In genomic region chr2:65090986-65091385, GRCm38 (mm10) we compare ENCODE assay signal across 28 mouse cellular contexts.
DNase-seq lines count a peak whose midpoint lies in the region; ATAC-seq and TF ChIP-seq lines count a peak whose summit lies in the region.
"Had no signal": no experiment of that assay in that cellular context is flagged by ENCODE, and none has a peak within 500 bp of the region (broad histone marks: within the 10 kb centered on the region; RNA-seq: fewer than 3 reads in every experiment).

No protein-coding gene starts in this region.

- H3K9ac ChIP-seq in heart, embryonic 12.5 days, result no peak overlapping the region
- H3K9ac ChIP-seq in lung, embryonic 14.5 days, result no peak overlapping the region
- H3K9ac ChIP-seq in midbrain, embryonic 16.5 days (ENCODE audit: low read depth, low read length), result no peak overlapping the region
- H3K9ac ChIP-seq: hindbrain, embryonic 13.5 days; limb, embryonic 13.5 days; liver, embryonic 13.5 days; neural tube, embryonic 13.5 days had no signal

- no peaks in the 10 kb centered on the region for H3K9me3 ChIP-seq in heart, embryonic 12.5 days (replicated peaks)
- H3K9me3 ChIP-seq in lung, embryonic 14.5 days (ENCODE audit: low read depth, low read length), result no peaks in the 10 kb centered on the region
- no peaks in the 10 kb centered on the region for H3K9me3 ChIP-seq in midbrain, embryonic 16.5 days (replicated peaks; ENCODE audit: control insufficient read depth, low read length, poor library complexity, severe bottlenecking)
- H3K9me3 ChIP-seq: hindbrain, embryonic 13.5 days; limb, embryonic 13.5 days; liver, embryonic 13.5 days; midbrain, embryonic 10.5 days; neural tube, embryonic 13.5 days had no signal

- H3K27ac ChIP-seq in heart, embryonic 12.5 days (ENCODE audit: poor library complexity, severe bottlenecking), result no peak overlapping the region
- H3K27ac ChIP-seq in lung, embryonic 14.5 days (ENCODE audit: low read depth), result no peak overlapping the region
- no peak overlapping the region for H3K27ac ChIP-seq in midbrain, embryonic 16.5 days (ENCODE audit: low read length)
- H3K27ac ChIP-seq: hindbrain, embryonic 13.5 days; kidney, postnatal 0 days; limb, embryonic 13.5 days; liver, embryonic 13.5 days; macrophage; midbrain, embryonic 10.5 days; neural tube, embryonic 13.5 days had no signal

- H3K4me3 ChIP-seq in heart, embryonic 12.5 days, result no peak overlapping the region
- H3K4me3 ChIP-seq in lung, embryonic 14.5 days (ENCODE audit: low read depth, low read length), result no peak overlapping the region
- no peak overlapping the region for H3K4me3 ChIP-seq in lung, adult 2 months (replicated peaks; ENCODE audit: extremely low read depth, low read depth, low read length)
- H3K4me3 ChIP-seq in midbrain, embryonic 16.5 days (ENCODE audit: low read depth, low read length), result no peak overlapping the region
- H3K4me3 ChIP-seq: erythroblast, embryonic 14.5 days; hindbrain, embryonic 13.5 days; limb, embryonic 13.5 days; liver, embryonic 13.5 days; midbrain, embryonic 10.5 days; neural tube, embryonic 13.5 days had no signal

- ATAC-seq in heart, embryonic 12.5 days (ENCODE audit: insufficient number of reproducible peaks, low FRiP score), result no peak
- peak; percentile 63; the same call in 1 of the 2 replicates for ATAC-seq in lung, embryonic 14.5 days (ENCODE audit: insufficient read depth)
- ATAC-seq in granulocyte monocyte progenitor cell, adult 5-6 weeks (replicated peaks; ENCODE audit: poor library complexity, severe bottlenecking), result peak; percentile 33; the same call in 1 of the 2 replicates
- no peak for ATAC-seq in midbrain, embryonic 16.5 days
- ATAC-seq: activated CD4-positive, CD25-positive, alpha-beta regulatory T cell, adult 4 months; intestine, embryonic 16.5 days had no signal

- TF ChIP-seq POLR2A in lung, adult 2 months (IDR thresholded peaks at IDR 0.05; ENCODE audit: borderline replicate concordance, extremely low read depth, low read depth, low read length), result no peak

- WGBS in heart, embryonic 12.5 days, result 72% methylated on average over 2 of the region's 2 CpGs
- 63% methylated on average over 2 of the region's 2 CpGs for WGBS in lung, embryonic 14.5 days
- 35% methylated on average over 2 of the region's 2 CpGs for WGBS in lung, adult 2 months
- WGBS in midbrain, embryonic 16.5 days, result 89% methylated on average over 2 of the region's 2 CpGs

- peaks cover 22% of the 10 kb centered on the region for H3K4me1 ChIP-seq in heart, embryonic 12.5 days (replicated peaks)
- H3K4me1 ChIP-seq in lung, embryonic 14.5 days (ENCODE audit: insufficient read depth), result no peaks in the 10 kb centered on the region; the same call in 1 of the 2 replicates
- no peaks in the 10 kb centered on the region; the same call in 1 of the 2 replicates for H3K4me1 ChIP-seq in lung, adult 2 months (ENCODE audit: control insufficient read depth, insufficient read depth, low read length)
- H3K4me1 ChIP-seq in midbrain, embryonic 16.5 days (ENCODE audit: control insufficient read depth, insufficient read depth, low read length), result no peaks in the 10 kb centered on the region
- H3K4me1 ChIP-seq: hindbrain, embryonic 13.5 days; liver, embryonic 13.5 days; midbrain, embryonic 10.5 days had no signal

- no peak for TF ChIP-seq CTCF in lung, embryonic 14.5 days (IDR thresholded peaks at IDR 0.05; ENCODE audit: low read depth)
- no peak for TF ChIP-seq CTCF in lung, adult 2 months (IDR thresholded peaks at IDR 0.05; ENCODE audit: insufficient read depth, low read length)

- no peak overlapping the region for H3K4me2 ChIP-seq in heart, embryonic 12.5 days
- H3K4me2 ChIP-seq in lung, embryonic 14.5 days, result no peak overlapping the region
- H3K4me2 ChIP-seq in midbrain, embryonic 16.5 days (ENCODE audit: low read length), result no peak overlapping the region
- H3K4me2 ChIP-seq: hindbrain, embryonic 13.5 days; limb, embryonic 13.5 days; liver, embryonic 13.5 days; neural tube, embryonic 13.5 days had no signal

- H3K36me3 ChIP-seq in heart, embryonic 12.5 days, result 0 out of 2 replicates have a peak, but pooled peaks cover 4% of the 10 kb centered on the region
- H3K36me3 ChIP-seq in lung, embryonic 14.5 days (ENCODE audit: insufficient read depth), result no peaks in the 10 kb centered on the region
- H3K36me3 ChIP-seq in midbrain, embryonic 16.5 days (ENCODE audit: control insufficient read depth, insufficient read depth, low read length), result no peaks in the 10 kb centered on the region
- H3K36me3 ChIP-seq: hindbrain, embryonic 13.5 days; limb, embryonic 13.5 days; liver, embryonic 13.5 days; midbrain, embryonic 10.5 days; neural tube, embryonic 13.5 days had no signal

- DNase-seq in heart, adult 8-10 months (ENCODE audit: low spot score), result peak; percentile 22
- DNase-seq in lung, embryonic 14.5 days, result peak; percentile 31
- no peak for DNase-seq in lung, adult 2 months
- peak; percentile 49 for DNase-seq in lung, postnatal 25 days (ENCODE audit: low spot score)
- DNase-seq in kidney, postnatal 25 days, result no peak
- DNase-seq: adrenal gland, adult 2 months; adrenal gland, postnatal 36 days; cerebellum, adult 18-20 months; cerebellum, postnatal 10 days; gastrocnemius, postnatal 14 days; heart, postnatal 4 days; kidney, adult 8-10 months; liver, embryonic 13.5 days; right cerebral cortex, postnatal 4 days; thymus, postnatal 14 days had no signal

- H3K27me3 ChIP-seq in heart, embryonic 12.5 days (replicated peaks), result no peaks in the 10 kb centered on the region
- H3K27me3 ChIP-seq in lung, embryonic 14.5 days (ENCODE audit: insufficient read depth, low read length), result no peaks in the 10 kb centered on the region
- no peaks in the 10 kb centered on the region for H3K27me3 ChIP-seq in midbrain, embryonic 16.5 days (ENCODE audit: control insufficient read depth, insufficient read depth, low read depth, low read length)
- H3K27me3 ChIP-seq: CH12.LX; hindbrain, embryonic 13.5 days; limb, embryonic 13.5 days; liver, embryonic 13.5 days; neural tube, embryonic 13.5 days had no signal

Comparison
In these comparisons a context has a peak if more than half of its experiments do, and no peak if none do; other contexts are left out.
1. DNase-seq: peak in heart, adult 8-10 months (single experiment), lung, embryonic 14.5 days (single experiment) and lung, postnatal 25 days (single experiment); none in lung, adult 2 months (single experiment) and kidney, postnatal 25 days (0 of 2).
2. ATAC-seq: peak in lung, embryonic 14.5 days (single experiment) and granulocyte monocyte progenitor cell, adult 5-6 weeks (single experiment); none in heart, embryonic 12.5 days (single experiment) and midbrain, embryonic 16.5 days (single experiment).